Comparison of ENCODE assay signal across 16 mouse cellular contexts in genomic region chr15:12429572-12430431, GRCm38 (mm10).
DNase-seq lines count a peak whose midpoint lies in the region; ATAC-seq and TF ChIP-seq lines count a peak whose summit lies in the region.
"Had no signal": no experiment of that assay in that cellular context is flagged by ENCODE, and none has a peak within 500 bp of the region (broad histone marks: within the 10 kb centered on the region; RNA-seq: fewer than 3 reads in every experiment).

No protein-coding gene starts in this region.

- peaks cover 22% of the 10 kb centered on the region for H3K4me1 ChIP-seq in heart, embryonic 10.5 days
- H3K4me1 ChIP-seq in CH12.LX (ENCODE audit: control insufficient read depth in 1 of 2, insufficient read depth in 2 of 2): peaks cover 33 to 54% of the 10 kb centered on the region in 2 experiments
- H3K4me1 ChIP-seq in limb, embryonic 12.5 days (replicated peaks): peaks cover 51% of the 10 kb centered on the region
- H3K4me1 ChIP-seq in forebrain, embryonic 12.5 days: peaks cover 5% of the 10 kb centered on the region; the same call in 1 of the 2 replicates
- H3K4me1 ChIP-seq in midbrain, embryonic 16.5 days (ENCODE audit: control insufficient read depth, insufficient read depth, low read length): no peaks in the 10 kb centered on the region
- H3K4me1 ChIP-seq: neural tube, embryonic 12.5 days had no signal

- TF ChIP-seq RAD21 in CH12.LX (IDR thresholded peaks at IDR 0.05; ENCODE audit: low read depth, low read length): no peak

- H3K27ac ChIP-seq in heart, embryonic 10.5 days: 0 out of 2 replicates have a peak overlapping the region, but pooled peaks have one; percentile 17
- H3K27ac ChIP-seq in CH12.LX (ENCODE audit: insufficient read depth, low read depth): peak overlapping the region; percentile 93
- H3K27ac ChIP-seq in limb, embryonic 12.5 days: 0 out of 2 replicates have a peak overlapping the region, but pooled peaks have one; percentile 14
- H3K27ac ChIP-seq in forebrain, embryonic 12.5 days: no peak overlapping the region
- no peak overlapping the region for H3K27ac ChIP-seq in midbrain, embryonic 16.5 days (ENCODE audit: low read length)
- H3K27ac ChIP-seq: embryonic facial prominence, embryonic 12.5 days; limb, embryonic 13.5 days; neural tube, embryonic 12.5 days had no signal

- peak overlapping the region; percentile 60 for H3K4me2 ChIP-seq in CH12.LX (ENCODE audit: insufficient read depth, low read depth, poor library complexity, severe bottlenecking)
- H3K4me2 ChIP-seq in limb, embryonic 12.5 days: no peak overlapping the region
- no peak overlapping the region for H3K4me2 ChIP-seq in forebrain, embryonic 12.5 days
- no peak overlapping the region for H3K4me2 ChIP-seq in midbrain, embryonic 16.5 days (ENCODE audit: low read length)
- H3K4me2 ChIP-seq: embryonic facial prominence, embryonic 12.5 days; limb, embryonic 13.5 days; neural tube, embryonic 12.5 days had no signal

- no peak for TF ChIP-seq CTCF in CH12.LX (conservative IDR thresholded peaks at IDR 0.05 in 1 of 2, IDR thresholded peaks at IDR 0.05 in 1 of 2; ENCODE audit: low read depth in 2 of 2, low read length in 2 of 2)

- H3K36me3 ChIP-seq in heart, embryonic 10.5 days: no peaks in the 10 kb centered on the region
- no peaks in the 10 kb centered on the region for H3K36me3 ChIP-seq in CH12.LX (replicated peaks in 1 of 2; ENCODE audit: control insufficient read depth in 1 of 2, insufficient read depth in 1 of 2, low read length in 1 of 2)
- H3K36me3 ChIP-seq in limb, embryonic 12.5 days: no peaks in the 10 kb centered on the region
- no peaks in the 10 kb centered on the region for H3K36me3 ChIP-seq in forebrain, embryonic 12.5 days (replicated peaks)
- H3K36me3 ChIP-seq in midbrain, embryonic 16.5 days (ENCODE audit: control insufficient read depth, insufficient read depth, low read length): no peaks in the 10 kb centered on the region
- H3K36me3 ChIP-seq: embryonic facial prominence, embryonic 12.5 days; limb, embryonic 13.5 days; neural tube, embryonic 12.5 days had no signal

- 61% methylated on average over 7 of the region's 7 CpGs for WGBS in heart, embryonic 10.5 days
- 45% methylated on average over 7 of the region's 7 CpGs for WGBS in limb, embryonic 12.5 days
- WGBS in forebrain, embryonic 12.5 days: 85% methylated on average over 7 of the region's 7 CpGs
- 86% methylated on average over 7 of the region's 7 CpGs for WGBS in midbrain, embryonic 16.5 days

- TF ChIP-seq EP300 in CH12.LX (IDR thresholded peaks at IDR 0.05; ENCODE audit: low read length): no peak

- no peak for DNase-seq in heart, embryonic 10.5 days (ENCODE audit: low spot score)
- DNase-seq in heart, adult 9 months (ENCODE audit: low spot score in 2 of 2): no peak
- no peak for DNase-seq in CH12.LX (ENCODE audit: extremely low read depth)
- peak; percentile 41 to 63 for DNase-seq in kidney, adult 8-10 months
- no peak for DNase-seq in embryo, embryonic 11 days
- DNase-seq: adrenal gland, postnatal 25 days; cerebellum, postnatal 10 days; liver, postnatal 0 days; lung, postnatal 36 days; midbrain, embryonic 14.5 days had no signal

- in situ Hi-C loops in CH12.LX (cut with MboI; ENCODE audit: low pct_ligation_motif_present, low pct_unique_long_range_greater_than_20kb, low sequenced_read_pairs): no loop called here

- ATAC-seq in limb, embryonic 12.5 days (ENCODE audit: insufficient number of reproducible peaks, insufficient read depth, low FRiP score, low TSS enrichment, low read depth): no peak; the same call in 1 of the 2 replicates
- no peak for ATAC-seq in forebrain, embryonic 12.5 days (ENCODE audit: low FRiP score)
- ATAC-seq in midbrain, embryonic 16.5 days: no peak
- ATAC-seq: liver, postnatal 0 days had no signal

- no peaks in the 10 kb centered on the region for H3K9me3 ChIP-seq in heart, embryonic 10.5 days
- no peaks in the 10 kb centered on the region for H3K9me3 ChIP-seq in CH12.LX (replicated peaks; ENCODE audit: low read length)
- no peaks in the 10 kb centered on the region for H3K9me3 ChIP-seq in limb, embryonic 12.5 days
- no peaks in the 10 kb centered on the region for H3K9me3 ChIP-seq in forebrain, embryonic 12.5 days
- no peaks in the 10 kb centered on the region for H3K9me3 ChIP-seq in midbrain, embryonic 16.5 days (replicated peaks; ENCODE audit: control insufficient read depth, low read length, poor library complexity, severe bottlenecking)
- H3K9me3 ChIP-seq: embryonic facial prominence, embryonic 12.5 days; limb, embryonic 13.5 days; neural tube, embryonic 12.5 days had no signal

- peak overlapping the region; percentile 34 for H3K9ac ChIP-seq in CH12.LX (ENCODE audit: insufficient read depth, low read depth)
- no peak overlapping the region for H3K9ac ChIP-seq in limb, embryonic 12.5 days (replicated peaks)
- no peak overlapping the region for H3K9ac ChIP-seq in forebrain, embryonic 12.5 days
- no peak overlapping the region for H3K9ac ChIP-seq in midbrain, embryonic 16.5 days (ENCODE audit: low read depth, low read length)
- H3K9ac ChIP-seq: embryonic facial prominence, embryonic 12.5 days; limb, embryonic 13.5 days; liver, postnatal 0 days; neural tube, embryonic 12.5 days had no signal

- no peak overlapping the region for H3K4me3 ChIP-seq in heart, embryonic 10.5 days
- peak overlapping the region in 1 of 3 experiments; percentile 13 for H3K4me3 ChIP-seq in CH12.LX (replicated peaks in 1 of 3; ENCODE audit: low read depth in 2 of 3, low read length in 2 of 3, poor library complexity in 1 of 3)
- no peak overlapping the region for H3K4me3 ChIP-seq in limb, embryonic 12.5 days (replicated peaks)
- no peak overlapping the region for H3K4me3 ChIP-seq in forebrain, embryonic 12.5 days (replicated peaks)
- no peak overlapping the region for H3K4me3 ChIP-seq in midbrain, embryonic 16.5 days (ENCODE audit: low read depth, low read length)
- H3K4me3 ChIP-seq: embryonic facial prominence, embryonic 12.5 days; limb, embryonic 13.5 days; neural tube, embryonic 12.5 days had no signal

- no peaks in the 10 kb centered on the region for H3K27me3 ChIP-seq in heart, embryonic 10.5 days (ENCODE audit: insufficient read depth, poor library complexity, severe bottlenecking)
- H3K27me3 ChIP-seq in CH12.LX (replicated peaks): no peaks in the 10 kb centered on the region
- no peaks in the 10 kb centered on the region for H3K27me3 ChIP-seq in limb, embryonic 12.5 days
- no peaks in the 10 kb centered on the region for H3K27me3 ChIP-seq in forebrain, embryonic 12.5 days
- H3K27me3 ChIP-seq in midbrain, embryonic 16.5 days (ENCODE audit: control insufficient read depth, insufficient read depth, low read depth, low read length): no peaks in the 10 kb centered on the region
- H3K27me3 ChIP-seq: embryonic facial prominence, embryonic 12.5 days; limb, embryonic 13.5 days; neural tube, embryonic 12.5 days had no signal

- no peak for TF ChIP-seq POLR2A in CH12.LX (IDR thresholded peaks at IDR 0.05; ENCODE audit: low read depth, low read length)

- H3K79me2 ChIP-seq in CH12.LX (replicated peaks; ENCODE audit: control insufficient read depth, extremely low read depth, insufficient read depth, poor library complexity, severe bottlenecking): no peaks in the 10 kb centered on the region

- dilution Hi-C loops in CH12.LX (cut with MboI; ENCODE audit: extremely low pct_ligation_motif_present, extremely low pct_unique_long_range_greater_than_20kb, low sequenced_read_pairs): no loop called here

TF ChIP-seq in CH12.LX, 34 proteins besides CTCF, POLR2A, EP300 and RAD21 (continues in another document):
- TF ChIP-seq ZNF384 (IDR thresholded peaks at IDR 0.05; ENCODE audit: low read depth, low read length): peak; percentile 48; the same call in 1 of the 2 replicates
- TF ChIP-seq MXI1 (IDR thresholded peaks at IDR 0.05; ENCODE audit: low read depth, low read length): no peak
- TF ChIP-seq ZC3H11A (IDR thresholded peaks at IDR 0.05; ENCODE audit: low read depth, low read length): no peak
- TF ChIP-seq ZKSCAN1 (IDR thresholded peaks at IDR 0.05; ENCODE audit: borderline replicate concordance, low read depth, low read length): no peak
- no peak for TF ChIP-seq NRF1 (IDR thresholded peaks at IDR 0.05; ENCODE audit: low read depth, low read length)
- no peak for TF ChIP-seq PAX5 (IDR thresholded peaks at IDR 0.05; ENCODE audit: low read length)
- 0 out of 2 replicates have a peak, but pooled peaks have one; percentile 8 for TF ChIP-seq CHD1 (IDR thresholded peaks at IDR 0.05; ENCODE audit: low read depth, low read length)
- TF ChIP-seq NELFE (IDR thresholded peaks at IDR 0.05; ENCODE audit: low read depth, low read length): no peak
- TF ChIP-seq RCOR1 (conservative IDR thresholded peaks at IDR 0.05; ENCODE audit: low read depth, low read length): no peak
- TF ChIP-seq MAX (IDR thresholded peaks at IDR 0.05; ENCODE audit: low read length): 0 out of 2 replicates have a peak, but pooled peaks have one; percentile 21
- no peak for TF ChIP-seq POLR2AphosphoS2 (IDR thresholded peaks at IDR 0.05; ENCODE audit: low read depth, low read length)
- peak; percentile 10; the same call in 1 of the 2 replicates for TF ChIP-seq TCF12 (IDR thresholded peaks at IDR 0.05; ENCODE audit: low read depth, low read length)
- no peak for TF ChIP-seq UBTF (IDR thresholded peaks at IDR 0.05; ENCODE audit: low read depth, low read length)
- no peak for TF ChIP-seq GABPA (IDR thresholded peaks at IDR 0.05; ENCODE audit: insufficient replicate concordance, low read depth, low read length)
- TF ChIP-seq MAZ (IDR thresholded peaks at IDR 0.05; ENCODE audit: low read depth, low read length): no peak
- no peak for TF ChIP-seq CHD2 (IDR thresholded peaks at IDR 0.05; ENCODE audit: low read length)
- TF ChIP-seq MEF2A (IDR thresholded peaks at IDR 0.05; ENCODE audit: borderline replicate concordance, low read depth, low read length): no peak
- TF ChIP-seq MAFK (IDR thresholded peaks at IDR 0.05; ENCODE audit: insufficient replicate concordance, low read length): no peak
- TF ChIP-seq ZMIZ1 (IDR thresholded peaks at IDR 0.05; ENCODE audit: low read depth, low read length): no peak
- no peak for TF ChIP-seq E2F4 (IDR thresholded peaks at IDR 0.05; ENCODE audit: insufficient replicate concordance, low read depth, low read length)
- no peak for TF ChIP-seq KAT2A (IDR thresholded peaks at IDR 0.05; ENCODE audit: insufficient replicate concordance, low read length)
- no peak for TF ChIP-seq JUND (conservative IDR thresholded peaks at IDR 0.05; ENCODE audit: low read depth, low read length)
- no peak for TF ChIP-seq USF1 (IDR thresholded peaks at IDR 0.05; ENCODE audit: low read depth, low read length)
- TF ChIP-seq ETS1 (conservative IDR thresholded peaks at IDR 0.05; ENCODE audit: low read depth, low read length): peak; percentile 49
- peak; percentile 87 for TF ChIP-seq BHLHE40 (IDR thresholded peaks at IDR 0.05; ENCODE audit: low read depth, low read length)
- no peak for TF ChIP-seq HCFC1 (IDR thresholded peaks at IDR 0.05; ENCODE audit: low read depth, low read length)
- TF ChIP-seq ELF1 (IDR thresholded peaks at IDR 0.05; ENCODE audit: low read depth, low read length): no peak
- no peak for TF ChIP-seq TBP (conservative IDR thresholded peaks at IDR 0.05; ENCODE audit: low read depth, low read length)

Comparison
In these comparisons a context has a peak if more than half of its experiments do, and no peak if none do; other contexts are left out.
1. DNase-seq: peak in kidney, adult 8-10 months (2 of 2); none in heart, embryonic 10.5 days (single experiment), heart, adult 9 months (0 of 2), CH12.LX (single experiment) and embryo, embryonic 11 days (single experiment).
2. H3K27ac ChIP-seq: peak in heart, embryonic 10.5 days (single experiment), CH12.LX (single experiment) and limb, embryonic 12.5 days (single experiment); none in forebrain, embryonic 12.5 days (single experiment) and midbrain, embryonic 16.5 days (single experiment).